Mouse (Mus musculus): ENCODE data around the gene Psrc1.

The Psrc1 gene

GRCm38 (mm10) chr3:108389111-108389545, 5.5 kb downstream of the Psrc1 start:
- DNase-seq: peak; percentile 97

- no peak for DNase-seq
Observed at GRCm38 (mm10) chr3:108392299-108392698, 8.7 kb downstream of the Psrc1 start.

GRCm38 (mm10) chr3:108392793-108393192, 9.2 kb downstream of the Psrc1 start:
- DNase-seq: no peak

GRCm38 (mm10) chr3:108398281-108398680, 14.6 kb downstream of the Psrc1 start:
- DNase-seq: no peak

GRCm38 (mm10) chr3:108400442-108400841, 16.8 kb downstream of the Psrc1 start:
- DNase-seq: no peak

GRCm38 (mm10) chr3:108401692-108402527, 18.3 kb downstream of the Psrc1 start:
- DNase-seq: peak; percentile 96 to 97

GRCm38 (mm10) chr3:108402528-108402920, 18.9 kb downstream of the Psrc1 start:
- no peak for DNase-seq

- no peak for DNase-seq
Observed at GRCm38 (mm10) chr3:108405536-108406305, 22.1 kb downstream of the Psrc1 start.

GRCm38 (mm10) chr3:108406306-108406885, 22.8 kb downstream of the Psrc1 start:
- DNase-seq: no peak

GRCm38 (mm10) chr3:108408517-108409008, 24.9 kb downstream of the Psrc1 start:
- DNase-seq: no peak

- DNase-seq: no peak
Observed at GRCm38 (mm10) chr3:108409656-108410358, 26.2 kb downstream of the Psrc1 start.

GRCm38 (mm10) chr3:108410359-108410714, 26.7 kb downstream of the Psrc1 start:
- DNase-seq: no peak

- no peak for DNase-seq
Observed at GRCm38 (mm10) chr3:108411026-108411753, 27.6 kb downstream of the Psrc1 start.

GRCm38 (mm10) chr3:108411754-108412121, 28.1 kb downstream of the Psrc1 start:
- DNase-seq: no peak

- no peak for DNase-seq
Observed at GRCm38 (mm10) chr3:108413634-108414360, 30.2 kb downstream of the Psrc1 start.

GRCm38 (mm10) chr3:108414857-108415830, 31.5 kb downstream of the Psrc1 start, which contains the start of gene Celsr2:
Gene Celsr2, minus strand, starts transcription at chr3:108415552.
- DNase-seq: no peak

GRCm38 (mm10) chr3:108415831-108416223, 32.2 kb downstream of the Psrc1 start:
- DNase-seq: peak; percentile 81

- no peak for DNase-seq
Observed at GRCm38 (mm10) chr3:108423006-108423405, 39.4 kb downstream of the Psrc1 start.

GRCm38 (mm10) chr3:108423844-108424801, 40.5 kb downstream of the Psrc1 start:
- DNase-seq: peak; percentile 39 to 46
